Mouse (Mus musculus): ENCODE measurements around the gene Tcp11l1. TPM values are rescaled to one million over a fixed set of nuclear protein-coding genes. Genes with fewer than 3 reads are reported as not detected.

Tcp11l1 gene
- polyA plus RNA-seq, 2 experiments, result 2.5 to 5.0 TPM

DNA sequence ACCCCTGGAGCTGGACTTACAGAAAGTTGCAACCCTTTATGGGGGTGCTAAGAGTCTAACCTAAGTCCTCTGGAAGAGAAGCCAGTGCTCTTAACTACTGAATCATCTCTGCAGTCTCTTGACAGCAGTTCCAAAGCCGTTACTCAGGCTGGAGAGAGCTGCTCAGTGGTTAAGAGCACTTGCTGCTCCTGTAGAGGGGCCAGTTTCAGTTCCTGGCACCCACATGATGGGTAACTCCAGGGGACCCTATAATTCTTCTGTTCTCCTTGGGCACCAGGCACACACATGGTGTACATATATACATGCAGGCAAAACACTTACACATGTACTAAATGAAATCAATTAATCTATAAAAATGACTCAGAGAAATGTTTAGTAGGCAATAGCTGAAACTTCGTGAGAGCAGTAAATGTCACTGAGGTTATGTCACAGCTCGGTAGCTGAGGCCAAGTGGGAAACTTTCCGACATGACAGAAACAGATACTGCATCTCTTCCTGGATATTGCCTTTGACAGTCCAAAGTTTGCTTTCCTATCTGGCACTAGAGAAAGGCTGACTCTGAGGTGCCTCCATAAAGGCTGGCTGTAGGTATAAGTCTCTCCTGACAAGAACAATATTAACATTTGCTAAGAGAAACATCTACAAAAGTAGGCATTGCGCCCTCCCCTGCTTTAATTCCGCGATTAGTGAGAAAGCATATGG is 28.4 kb upstream of the Tcp11l1 start:
- Histone ChIP-seq H3K4me3 (ENCODE audit: insufficient read depth in 1 of 2, low read depth in 2 of 2, low read length in 2 of 2) (no peak overlapping the region), H3K27ac (no peak overlapping the region)
- ATAC-seq (ENCODE audit: insufficient read depth), result no peak

DNA sequence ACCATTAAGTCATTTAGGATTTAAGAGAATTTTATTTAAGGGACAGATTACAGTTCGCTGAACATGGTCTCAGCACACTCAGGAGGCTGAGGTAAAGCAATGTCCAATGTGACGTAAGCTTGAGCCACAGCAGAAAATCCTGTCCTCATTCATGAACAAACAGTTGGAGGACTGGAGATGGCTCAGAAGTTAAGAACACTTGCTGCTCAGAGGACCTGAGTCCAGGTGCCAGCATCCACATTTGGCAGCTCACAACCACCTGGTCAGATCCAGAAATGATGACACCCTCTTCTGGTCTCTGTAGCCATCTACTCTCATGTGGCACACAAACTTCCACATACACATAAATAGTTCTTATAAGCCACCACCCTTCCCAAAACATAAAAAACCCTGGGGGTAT is 27.7 kb upstream of the Tcp11l1 start:
- Histone ChIP-seq H3K4me3 (ENCODE audit: insufficient read depth in 1 of 2, low read depth in 2 of 2, low read length in 2 of 2) (no peak overlapping the region), H3K4me2 (ENCODE audit: low read depth) (no peak overlapping the region), H3K9ac (replicated peaks) (no peak overlapping the region), H3K36me3 (replicated peaks; ENCODE audit: control insufficient read depth, insufficient read depth, low read depth) (no peaks in the 10 kb centered on the region), H3K27me3 (ENCODE audit: control insufficient read depth, insufficient read depth, low read length) (peaks cover 26% of the 10 kb centered on the region), H3K27ac (no peak overlapping the region), H3K4me1 (replicated peaks; ENCODE audit: control insufficient read depth in 2 of 2, insufficient read depth in 2 of 2, low read length in 1 of 2) (peaks cover 0 to 6% of the 10 kb centered on the region in 2 experiments; a peak in 1 of 4 replicates), H3K9me3 (ENCODE audit: control insufficient read depth, low read length) (no peaks in the 10 kb centered on the region)
- DNase-seq (ENCODE audit: low read depth in 3 of 3, low spot score in 3 of 3) (no peak), ATAC-seq (ENCODE audit: insufficient read depth) (no peak)
- TF ChIP-seq CTCF (IDR thresholded peaks at IDR 0.05; ENCODE audit: low read depth) (no peak), EP300 (IDR thresholded peaks at IDR 0.05; ENCODE audit: low read depth) (no peak)
- WGBS (ENCODE audit: insufficient replicate concordance), result 72% methylated on average over 2 of the region's 2 CpGs

More for the DNA sequence above, 28.4 kb upstream of the Tcp11l1 start:
- Histone ChIP-seq H3K4me1 (replicated peaks; ENCODE audit: control insufficient read depth in 2 of 2, insufficient read depth in 2 of 2, low read length in 1 of 2) (peaks cover 0 to 6% of the 10 kb centered on the region in 2 experiments; a peak in 1 of 4 replicates), H3K9me3 (ENCODE audit: control insufficient read depth, low read length) (no peaks in the 10 kb centered on the region), H3K4me2 (ENCODE audit: low read depth) (peak overlapping the region; percentile 63; the same call in 1 of the 2 replicates), H3K27me3 (ENCODE audit: control insufficient read depth, insufficient read depth, low read length) (peaks cover 26% of the 10 kb centered on the region), H3K36me3 (replicated peaks; ENCODE audit: control insufficient read depth, insufficient read depth, low read depth) (no peaks in the 10 kb centered on the region), H3K9ac (replicated peaks) (no peak overlapping the region)
- TF ChIP-seq CTCF (IDR thresholded peaks at IDR 0.05; ENCODE audit: low read depth) (no peak), EP300 (IDR thresholded peaks at IDR 0.05; ENCODE audit: low read depth) (no peak)
- DNase-seq (ENCODE audit: low read depth in 3 of 3, low spot score in 3 of 3), result no peak
- 51% methylated on average over 7 of the region's 7 CpGs for WGBS (ENCODE audit: insufficient replicate concordance)

DNA sequence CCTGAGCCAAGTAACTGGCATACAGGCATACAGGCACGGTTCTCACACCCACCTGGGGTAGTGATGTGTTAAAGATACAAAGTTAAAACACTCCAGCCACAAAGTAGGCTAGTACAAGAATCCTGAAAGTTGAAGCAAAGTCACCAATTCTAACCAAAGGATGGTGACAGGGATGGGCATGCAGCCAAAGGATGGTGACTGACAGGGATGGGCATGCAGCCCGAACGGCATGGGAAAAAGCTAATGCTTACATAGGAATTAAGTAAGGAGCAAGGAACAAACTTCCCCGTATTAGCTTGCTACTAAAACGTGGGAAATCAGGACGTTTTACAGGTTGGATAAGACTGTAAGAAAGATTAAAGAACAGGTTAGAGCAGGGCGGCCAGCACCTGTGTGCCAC is 24.3 kb upstream of the Tcp11l1 start:
- Histone ChIP-seq H3K4me2 (ENCODE audit: low read depth) (no peak overlapping the region), H3K9me3 (ENCODE audit: control insufficient read depth, low read length) (no peaks in the 10 kb centered on the region), H3K9ac (replicated peaks) (no peak overlapping the region), H3K36me3 (replicated peaks; ENCODE audit: control insufficient read depth, insufficient read depth, low read depth) (no peaks in the 10 kb centered on the region), H3K27ac (no peak overlapping the region), H3K4me1 (replicated peaks; ENCODE audit: control insufficient read depth in 2 of 2, insufficient read depth in 2 of 2, low read length in 1 of 2) (peaks cover 0 to 11% of the 10 kb centered on the region in 2 experiments; a peak in 2 of 4 replicates), H3K27me3 (ENCODE audit: control insufficient read depth, insufficient read depth, low read length) (peaks cover 3% of the 10 kb centered on the region), H3K4me3 (ENCODE audit: insufficient read depth in 1 of 2, low read depth in 2 of 2, low read length in 2 of 2) (no peak overlapping the region)
- WGBS (ENCODE audit: insufficient replicate concordance), result 56% methylated on average over 7 of the region's 7 CpGs
- ATAC-seq (ENCODE audit: insufficient read depth) (no peak), DNase-seq (ENCODE audit: low read depth in 3 of 3, low spot score in 3 of 3) (no peak)
- no peak for TF ChIP-seq EP300 (IDR thresholded peaks at IDR 0.05; ENCODE audit: low read depth)
- no peak for TF ChIP-seq CTCF (IDR thresholded peaks at IDR 0.05; ENCODE audit: low read depth)

DNA sequence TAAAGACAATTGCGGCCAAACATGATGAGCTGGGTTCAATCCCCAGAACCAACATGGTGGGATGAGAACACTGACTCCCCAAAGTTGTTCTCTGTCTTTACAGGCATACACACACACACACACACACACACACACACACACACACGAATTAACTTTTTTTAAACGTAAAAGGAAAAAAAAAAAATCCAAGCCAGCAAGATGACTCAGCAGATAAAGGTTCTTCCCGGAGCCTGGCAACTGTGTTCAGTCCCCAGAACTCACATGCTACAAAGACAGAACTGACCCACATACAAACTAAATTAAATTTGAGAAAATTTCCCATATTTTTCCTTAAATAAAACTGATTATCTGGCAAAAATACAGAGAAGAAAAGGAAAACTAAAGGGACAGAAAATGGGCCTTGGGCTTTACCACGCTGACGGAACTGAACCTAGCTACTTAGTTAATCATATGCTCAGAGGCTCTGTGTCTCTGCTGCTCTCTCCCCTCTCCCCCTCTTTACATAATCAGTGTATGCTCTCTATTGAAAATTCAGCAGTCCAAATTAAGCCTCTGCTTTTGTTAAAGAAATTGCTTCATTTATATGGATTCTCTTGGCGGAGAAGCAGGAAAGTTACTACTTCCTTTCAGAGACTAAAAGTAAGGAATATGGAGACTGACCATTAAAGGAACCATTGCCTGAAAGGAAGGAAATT is 20.7 kb upstream of the Tcp11l1 start:
- no peak overlapping the region for H3K27ac ChIP-seq
- DNase-seq (ENCODE audit: low read depth in 3 of 3, low spot score in 3 of 3), result no peak
- 51% methylated on average over 7 of the region's 7 CpGs for WGBS (ENCODE audit: insufficient replicate concordance)

DNA sequence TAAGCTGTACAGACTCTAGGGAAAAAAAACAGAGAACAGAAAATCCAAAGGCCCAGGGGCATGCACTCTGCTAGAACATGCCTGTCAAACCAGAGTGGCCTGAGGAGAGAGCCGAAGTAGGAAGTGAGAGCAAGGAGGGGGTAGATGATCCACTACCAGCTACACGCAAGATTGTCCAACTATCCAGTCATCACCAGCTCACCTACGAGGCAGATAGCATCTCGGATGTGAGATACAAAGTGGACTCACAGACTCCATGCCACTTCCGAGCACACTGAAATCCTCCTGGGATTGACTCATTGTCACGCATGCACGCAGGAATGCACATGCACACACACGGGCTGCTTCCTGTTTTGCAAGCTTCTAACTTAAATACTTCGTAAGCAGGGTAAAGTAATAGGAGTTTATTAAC is 20.1 kb upstream of the Tcp11l1 start:
- Histone ChIP-seq H3K4me1 (replicated peaks; ENCODE audit: control insufficient read depth in 2 of 2, insufficient read depth in 2 of 2, low read length in 1 of 2) (peaks cover 0 to 9% of the 10 kb centered on the region in 2 experiments; a peak in 2 of 4 replicates), H3K4me3 (ENCODE audit: insufficient read depth in 1 of 2, low read depth in 2 of 2, low read length in 2 of 2) (no peak overlapping the region), H3K9ac (replicated peaks) (no peak overlapping the region), H3K36me3 (replicated peaks; ENCODE audit: control insufficient read depth, insufficient read depth, low read depth) (no peaks in the 10 kb centered on the region), H3K4me2 (ENCODE audit: low read depth) (no peak overlapping the region), H3K27ac (no peak overlapping the region), H3K27me3 (ENCODE audit: control insufficient read depth, insufficient read depth, low read length) (no peaks in the 10 kb centered on the region), H3K9me3 (ENCODE audit: control insufficient read depth, low read length) (no peaks in the 10 kb centered on the region)
- ATAC-seq (ENCODE audit: insufficient read depth) (0 out of 2 replicates have a peak, but pooled peaks have one; percentile 13), DNase-seq (ENCODE audit: low read depth in 3 of 3, low spot score in 3 of 3) (no peak)
- 50% methylated on average over 9 of the region's 9 CpGs for WGBS (ENCODE audit: insufficient replicate concordance)
- TF ChIP-seq EP300 (IDR thresholded peaks at IDR 0.05; ENCODE audit: low read depth), result no peak
- TF ChIP-seq CTCF (IDR thresholded peaks at IDR 0.05; ENCODE audit: low read depth), result no peak

More for the DNA sequence above, 20.7 kb upstream of the Tcp11l1 start:
- ATAC-seq (ENCODE audit: insufficient read depth), result no peak
- TF ChIP-seq EP300 (IDR thresholded peaks at IDR 0.05; ENCODE audit: low read depth), result no peak
- TF ChIP-seq CTCF (IDR thresholded peaks at IDR 0.05; ENCODE audit: low read depth), result no peak
- no peaks in the 10 kb centered on the region for H3K36me3 ChIP-seq (replicated peaks; ENCODE audit: control insufficient read depth, insufficient read depth, low read depth)
- no peak overlapping the region for H3K4me2 ChIP-seq (ENCODE audit: low read depth)
- H3K4me3 ChIP-seq (ENCODE audit: insufficient read depth in 1 of 2, low read depth in 2 of 2, low read length in 2 of 2), result no peak overlapping the region
- no peak overlapping the region for H3K9ac ChIP-seq (replicated peaks)
- no peaks in the 10 kb centered on the region for H3K27me3 ChIP-seq (ENCODE audit: control insufficient read depth, insufficient read depth, low read length)
- no peaks in the 10 kb centered on the region for H3K9me3 ChIP-seq (ENCODE audit: control insufficient read depth, low read length)
- peaks cover 0 to 9% of the 10 kb centered on the region in 2 experiments; a peak in 2 of 4 replicates for H3K4me1 ChIP-seq (replicated peaks; ENCODE audit: control insufficient read depth in 2 of 2, insufficient read depth in 2 of 2, low read length in 1 of 2)

Measured in liver, embryonic 14.5 days (tissue).